Mouse (Mus musculus): ENCODE results near the gene Zic4.

Gene Zic4

GRCm38 (mm10) chr9:91363814-91364126 lies 1.6 kb downstream of the Zic4 start:
- DNase-seq, result no peak

GRCm38 (mm10) chr9:91364127-91364970 lies 2.1 kb downstream of the Zic4 start:
- DNase-seq, result no peak

GRCm38 (mm10) chr9:91364971-91365501 lies 2.8 kb downstream of the Zic4 start:
- no peak for DNase-seq

GRCm38 (mm10) chr9:91365664-91366063 lies 3.5 kb downstream of the Zic4 start, which contains the start of gene Zic1:
Gene Zic1 (minus strand): TSS chr9:91365810.
- no peak for DNase-seq

- no peak for DNase-seq
Observed at GRCm38 (mm10) chr9:91366226-91366998, 4.2 kb downstream of the Zic4 start.

GRCm38 (mm10) chr9:91366999-91367811 lies 5.0 kb downstream of the Zic4 start:
- no peak for DNase-seq

- no peak for DNase-seq
Observed at GRCm38 (mm10) chr9:91368150-91368549, 5.9 kb downstream of the Zic4 start.

- DNase-seq, result no peak
Observed at GRCm38 (mm10) chr9:91368946-91369292, 6.7 kb downstream of the Zic4 start.

- DNase-seq, result no peak
Observed at GRCm38 (mm10) chr9:91369293-91369991, 7.2 kb downstream of the Zic4 start.

GRCm38 (mm10) chr9:91370191-91370708 lies 8.0 kb downstream of the Zic4 start:
- DNase-seq, result no peak

- no peak for DNase-seq
Observed at GRCm38 (mm10) chr9:91371011-91371410, 8.8 kb downstream of the Zic4 start.

- no peak for DNase-seq
Observed at GRCm38 (mm10) chr9:91371608-91372007, 9.4 kb downstream of the Zic4 start.

- no peak for DNase-seq
Observed at GRCm38 (mm10) chr9:91373811-91374575, 11.8 kb downstream of the Zic4 start.

GRCm38 (mm10) chr9:91374665-91375064 lies 12.5 kb downstream of the Zic4 start:
- no peak for DNase-seq

GRCm38 (mm10) chr9:91377036-91377872 lies 15.0 kb downstream of the Zic4 start:
- no peak for DNase-seq

GRCm38 (mm10) chr9:91377873-91378150 lies 15.6 kb downstream of the Zic4 start:
- DNase-seq, result no peak

- DNase-seq, result no peak
Observed at GRCm38 (mm10) chr9:91378411-91379299, 16.4 kb downstream of the Zic4 start.

- no peak for DNase-seq
Observed at GRCm38 (mm10) chr9:91379300-91379635, 17.1 kb downstream of the Zic4 start.

- no peak for DNase-seq
Observed at GRCm38 (mm10) chr9:91379781-91380457, 17.7 kb downstream of the Zic4 start.
